Mouse (Mus musculus) heart, embryonic 10.5 days (tissue): ENCODE results near the gene Minos1. TPM values are rescaled to one million over a fixed set of nuclear protein-coding genes. Genes with fewer than 3 reads are reported as not detected.

ENCODE experiments used
- DNase-seq: peaks from one replicate; pipeline ENCODE4 v3.0.0-alpha.2; 2017; ENCODE audit warnings: low spot score
- H3K27ac ChIP-seq: fragments of 300-500 bp; sonication (generic); 2 replicates; pipeline ENCODE4 v1.5.1; 2016; ENCODE audit warnings: mild to moderate bottlenecking
- H3K27me3 ChIP-seq: fragments of 300-500 bp; sonication (generic); 2 replicates; pipeline ENCODE4 v1.6.1; 2016; ENCODE audit warnings: mild to moderate bottlenecking; ENCODE audit not compliant: poor library complexity, insufficient read depth, severe bottlenecking
- H3K36me3 ChIP-seq: fragments of 300-500 bp; sonication (generic); 2 replicates; pipeline ENCODE4 v1.6.1; 2016; ENCODE audit warnings: mild to moderate bottlenecking, moderate library complexity
- H3K4me1 ChIP-seq: fragments of 300-500 bp; sonication (generic); 2 replicates; pipeline ENCODE4 v1.6.1; 2016; ENCODE audit warnings: mild to moderate bottlenecking
- H3K4me3 ChIP-seq: fragments of 300-500 bp; sonication (generic); 2 replicates; pipeline ENCODE4 v1.5.1; 2016; ENCODE audit warnings: mild to moderate bottlenecking, moderate library complexity
- H3K9me3 ChIP-seq: fragments of 300-500 bp; sonication (generic); 2 replicates; pipeline ENCODE4 v1.6.1; 2016; ENCODE audit warnings: mild to moderate bottlenecking, moderate library complexity
- WGBS: fragments of 180-500 bp; shearing (Covaris S2); methylation state at CpG from one replicate; pipeline ENCODE4 v1.1.7; 2016; 5-methylcytosine and 5-hydroxymethylcytosine counted together
- polyA plus RNA-seq: library from polyadenylated mRNA; unstranded; fragments of >200 nt; fragmentation: Nextera tagmentation; extraction: Ambion mirVana; gene quantifications from 2 replicates; pipeline ENCODE4 v1.2.1, GENCODE M21; 2016

Gene Minos1
- polyA plus RNA-seq, 1 experiment from 2014 or later = 532 TPM

GRCm38 (mm10) chr4:139165259-139165658, 34.3 kb upstream of the Minos1 start:
- Histone ChIP-seq H3K4me3 (no peak overlapping the region), H3K4me1 (peaks cover 12% of the 10 kb centered on the region), H3K27me3 (peaks cover 6% of the 10 kb centered on the region), H3K36me3 (no peaks in the 10 kb centered on the region), H3K27ac (no peak overlapping the region), H3K9me3 (no peaks in the 10 kb centered on the region)
- 82% methylated on average over 8 of the region's 8 CpGs for WGBS
- DNase-seq = no peak

- WGBS = 85% methylated on average over 6 of the region's 6 CpGs
- Histone ChIP-seq H3K36me3 (no peaks in the 10 kb centered on the region), H3K4me1 (peaks cover 6% of the 10 kb centered on the region), H3K4me3 (no peak overlapping the region), H3K27me3 (peaks cover 6% of the 10 kb centered on the region), H3K9me3 (no peaks in the 10 kb centered on the region), H3K27ac (no peak overlapping the region)
- DNase-seq = no peak
Measured at GRCm38 (mm10) chr4:139164082-139164481, 33.2 kb upstream of the Minos1 start.

- H3K4me1 ChIP-seq = no peaks in the 10 kb centered on the region
- WGBS = 66% methylated on average over 2 of the region's 2 CpGs
Measured at GRCm38 (mm10) chr4:139161076-139161475, 30.2 kb upstream of the Minos1 start.

DNA sequence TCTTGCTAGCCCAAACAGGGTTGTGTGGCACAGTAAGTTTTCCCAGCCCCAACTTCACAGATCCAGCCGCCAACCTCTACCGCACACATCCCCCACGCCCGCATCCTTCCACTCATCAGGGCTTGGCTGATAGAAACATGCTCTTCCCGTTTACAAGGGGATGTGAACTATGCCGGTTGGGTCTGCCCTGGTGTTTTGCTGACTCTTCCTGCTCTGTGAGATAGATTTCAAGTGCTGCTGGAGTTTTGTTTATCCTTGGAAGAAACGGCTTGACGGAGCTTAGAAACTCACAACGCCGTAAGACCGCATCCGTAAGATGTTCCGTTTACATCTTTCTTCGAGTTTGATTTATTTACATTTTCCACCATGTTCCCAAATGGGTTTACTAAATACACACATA, 27.4 kb upstream of the Minos1 start:
- 81% methylated on average over 14 of the region's 14 CpGs for WGBS
- DNase-seq = no peak
- Histone ChIP-seq H3K4me3 (no peak overlapping the region), H3K4me1 (no peaks in the 10 kb centered on the region), H3K27me3 (no peaks in the 10 kb centered on the region), H3K27ac (no peak overlapping the region), H3K9me3 (no peaks in the 10 kb centered on the region), H3K36me3 (no peaks in the 10 kb centered on the region)

More at GRCm38 (mm10) chr4:139161076-139161475, 30.2 kb upstream of the Minos1 start:
- no peaks in the 10 kb centered on the region for H3K9me3 ChIP-seq
- DNase-seq = no peak
- peaks cover 6% of the 10 kb centered on the region for H3K27me3 ChIP-seq
- no peak overlapping the region for H3K27ac ChIP-seq
- no peaks in the 10 kb centered on the region for H3K36me3 ChIP-seq
- no peak overlapping the region for H3K4me3 ChIP-seq

- Histone ChIP-seq H3K27me3 (no peaks in the 10 kb centered on the region), H3K4me1 (no peaks in the 10 kb centered on the region), H3K27ac (no peak overlapping the region), H3K9me3 (no peaks in the 10 kb centered on the region), H3K36me3 (no peaks in the 10 kb centered on the region), H3K4me3 (no peak overlapping the region)
- WGBS = 86% methylated on average over 6 of the region's 6 CpGs
- DNase-seq = no peak
Measured at GRCm38 (mm10) chr4:139156538-139156937, 25.6 kb upstream of the Minos1 start.

- no peaks in the 10 kb centered on the region for H3K27me3 ChIP-seq
- H3K9me3 ChIP-seq = no peaks in the 10 kb centered on the region
- H3K4me1 ChIP-seq = no peaks in the 10 kb centered on the region
- H3K36me3 ChIP-seq = no peaks in the 10 kb centered on the region
- no peak for DNase-seq
- no peak overlapping the region for H3K4me3 ChIP-seq
- 73% methylated on average over 20 of the region's 20 CpGs for WGBS
- H3K27ac ChIP-seq = no peak overlapping the region
Measured at GRCm38 (mm10) chr4:139154576-139155307, 23.8 kb upstream of the Minos1 start.

DNA sequence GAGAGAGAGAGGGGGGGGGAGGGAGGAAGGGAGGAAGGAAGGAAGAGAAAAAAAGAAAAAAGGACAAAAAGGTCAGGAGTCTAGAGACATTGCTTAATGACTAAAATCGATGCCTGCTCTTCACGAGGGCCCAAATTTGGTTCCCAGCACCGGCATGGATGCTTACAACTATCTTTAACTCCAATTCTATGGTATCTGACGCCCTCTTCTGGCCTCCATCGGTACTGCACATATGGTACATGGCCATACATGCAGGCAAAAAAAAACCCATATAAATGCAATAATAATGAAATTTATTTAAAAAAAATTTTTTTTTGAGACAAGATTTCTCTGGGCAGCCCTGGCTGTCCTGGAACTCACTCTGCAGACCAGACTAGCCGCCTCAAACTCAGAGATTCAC, 20.5 kb upstream of the Minos1 start:
- Histone ChIP-seq H3K9me3 (peaks cover 11% of the 10 kb centered on the region), H3K4me1 (no peaks in the 10 kb centered on the region), H3K36me3 (no peaks in the 10 kb centered on the region), H3K27ac (no peak overlapping the region), H3K27me3 (no peaks in the 10 kb centered on the region), H3K4me3 (no peak overlapping the region)
- DNase-seq = no peak
- 62% methylated on average over 6 of the region's 6 CpGs for WGBS

DNA sequence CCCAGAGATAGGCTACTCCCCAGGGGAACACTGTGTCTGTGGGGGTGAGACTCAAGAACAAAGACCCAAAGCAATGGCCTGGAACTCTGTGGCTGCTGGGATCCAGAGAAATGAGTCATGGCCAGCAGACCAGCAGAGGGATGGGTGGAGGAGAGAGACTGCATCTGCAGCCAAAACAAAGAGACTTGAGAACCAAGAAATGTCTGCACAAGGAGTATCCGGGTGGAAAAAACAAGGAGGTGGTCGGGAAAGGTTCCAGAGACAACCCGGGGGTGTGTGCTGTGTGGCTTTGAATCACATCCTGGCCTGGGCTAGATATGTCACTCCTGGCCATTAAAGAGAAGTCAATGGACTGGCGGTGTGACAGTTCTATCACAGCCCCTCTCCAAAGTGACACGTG, 15.8 kb upstream of the Minos1 start:
- no peak for DNase-seq
- H3K27ac ChIP-seq = no peak overlapping the region
- 64% methylated on average over 5 of the region's 5 CpGs for WGBS

DNA sequence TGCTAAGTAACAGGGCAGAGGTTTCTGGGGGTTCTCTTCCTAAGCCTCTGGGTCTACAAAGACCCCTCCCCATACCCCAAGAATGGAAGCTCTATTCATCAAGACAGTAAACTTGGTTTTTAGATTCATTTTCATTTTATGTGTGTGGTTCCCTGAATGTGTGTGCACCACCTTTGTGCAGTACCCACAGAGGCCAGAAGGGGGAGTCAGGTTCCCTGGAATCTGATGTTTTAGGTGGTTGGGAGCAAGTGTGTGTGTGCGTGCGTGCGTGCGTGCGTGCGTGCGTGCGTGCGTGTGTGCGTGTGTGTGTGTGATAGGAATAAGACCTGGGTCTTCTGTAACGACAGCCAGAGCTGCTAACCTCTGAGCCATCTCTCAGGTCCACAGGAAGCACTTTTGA, 14.2 kb upstream of the Minos1 start:
- DNase-seq = no peak
- 90% methylated on average over 11 of the region's 11 CpGs for WGBS
- Histone ChIP-seq H3K4me3 (no peak overlapping the region), H3K27me3 (no peaks in the 10 kb centered on the region), H3K9me3 (peaks cover 11% of the 10 kb centered on the region), H3K27ac (no peak overlapping the region), H3K36me3 (no peaks in the 10 kb centered on the region), H3K4me1 (peaks cover 6% of the 10 kb centered on the region)

More for the DNA sequence above, 15.8 kb upstream of the Minos1 start:
- Histone ChIP-seq H3K9me3 (peaks cover 11% of the 10 kb centered on the region), H3K4me3 (no peak overlapping the region), H3K4me1 (peaks cover 6% of the 10 kb centered on the region), H3K27me3 (no peaks in the 10 kb centered on the region), H3K36me3 (no peaks in the 10 kb centered on the region)

- Histone ChIP-seq H3K27me3 (no peaks in the 10 kb centered on the region), H3K4me3 (no peak overlapping the region), H3K4me1 (peaks cover 6% of the 10 kb centered on the region), H3K9me3 (peaks cover 11% of the 10 kb centered on the region), H3K36me3 (no peaks in the 10 kb centered on the region), H3K27ac (no peak overlapping the region)
- 86% methylated on average over 4 of the region's 4 CpGs for WGBS
- DNase-seq = no peak
Measured at GRCm38 (mm10) chr4:139144577-139144976, 13.7 kb upstream of the Minos1 start.

GRCm38 (mm10) chr4:139142985-139143384, 12.1 kb upstream of the Minos1 start:
- Histone ChIP-seq H3K4me1 (peaks cover 6% of the 10 kb centered on the region), H3K27ac (peak overlapping the region; percentile 38), H3K4me3 (no peak overlapping the region), H3K27me3 (no peaks in the 10 kb centered on the region), H3K9me3 (peaks cover 2% of the 10 kb centered on the region), H3K36me3 (no peaks in the 10 kb centered on the region)
- no peak for DNase-seq
- 51% methylated on average over 9 of the region's 9 CpGs for WGBS

DNA sequence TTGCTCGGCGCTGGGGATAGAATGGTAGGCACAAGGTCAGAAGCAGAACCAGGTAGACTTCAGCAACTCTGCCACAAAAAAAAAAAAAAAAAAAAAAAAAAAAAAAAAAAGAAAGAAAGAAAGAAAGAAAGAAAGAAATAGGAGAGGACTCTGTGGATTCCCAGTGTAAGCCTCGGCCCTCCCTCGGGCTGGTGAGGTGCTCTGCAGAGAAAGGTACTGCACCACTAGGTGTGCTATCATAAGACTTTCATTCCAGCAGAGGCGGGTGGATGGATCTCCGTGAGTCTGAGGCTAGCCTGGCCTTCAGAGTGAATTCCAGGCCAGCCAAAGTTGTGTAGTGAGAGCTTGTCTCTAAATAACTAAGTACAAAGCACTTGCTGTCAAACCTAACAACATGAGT, 10.9 kb upstream of the Minos1 start:
- Histone ChIP-seq H3K4me1 (peaks cover 6% of the 10 kb centered on the region), H3K27ac (no peak overlapping the region), H3K4me3 (no peak overlapping the region), H3K9me3 (no peaks in the 10 kb centered on the region), H3K36me3 (no peaks in the 10 kb centered on the region), H3K27me3 (no peaks in the 10 kb centered on the region)
- no peak for DNase-seq
- WGBS = 71% methylated on average over 6 of the region's 6 CpGs

DNA sequence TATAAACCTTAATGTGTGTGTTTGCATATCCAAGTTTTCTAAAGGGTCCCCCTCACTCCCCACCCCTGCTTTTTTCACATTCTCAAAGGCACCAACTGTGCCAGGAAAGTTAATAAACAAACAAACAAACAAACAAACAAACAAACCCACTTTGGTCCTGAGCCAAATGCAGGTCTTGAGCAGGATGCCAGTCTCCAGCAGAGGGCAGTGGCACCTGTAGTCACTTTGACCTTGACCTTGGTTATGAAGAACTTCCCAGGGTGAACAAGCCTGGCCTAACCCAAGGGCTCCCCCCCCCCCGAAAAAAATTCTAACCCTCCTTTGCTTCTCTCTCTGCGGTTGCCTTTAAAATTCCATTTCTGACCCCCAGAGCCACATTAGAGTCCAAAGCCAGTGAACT, 9.4 kb upstream of the Minos1 start:
- H3K4me1 ChIP-seq = peaks cover 6% of the 10 kb centered on the region
- H3K36me3 ChIP-seq = no peaks in the 10 kb centered on the region
- H3K4me3 ChIP-seq = no peak overlapping the region
- no peak for DNase-seq
- 64% methylated on average over 2 of the region's 2 CpGs for WGBS
- no peaks in the 10 kb centered on the region for H3K27me3 ChIP-seq
- H3K9me3 ChIP-seq = no peaks in the 10 kb centered on the region
- H3K27ac ChIP-seq = no peak overlapping the region

GRCm38 (mm10) chr4:139136011-139136410, 5.1 kb upstream of the Minos1 start:
- Histone ChIP-seq H3K36me3 (no peaks in the 10 kb centered on the region), H3K27me3 (no peaks in the 10 kb centered on the region), H3K4me3 (no peak overlapping the region), H3K27ac (no peak overlapping the region), H3K4me1 (no peaks in the 10 kb centered on the region), H3K9me3 (no peaks in the 10 kb centered on the region)
- 86% methylated on average over 2 of the region's 2 CpGs for WGBS
- no peak for DNase-seq
